Mouse (Mus musculus) frontal cortex, adult (tissue): ENCODE data around the gene Pdk1.
A peak's percentile ranks its signal among the peaks of the same experiment; 100 is the strongest.
"Not testable (repeated sequence)": the region's sequence is repeated elsewhere in the genome, so short reads cannot be mapped to it uniquely, and the experiment has no call there.

ENCODE experiments used
- ATAC-seq: cut with Nextera tagmentation; 2 replicates; pipeline ENCODE4 v1.9.2; 2017; ENCODE audit warnings: mild to moderate bottlenecking, moderate library complexity, mixed read lengths; ENCODE audit not compliant: low TSS enrichment

The Pdk1 gene

GRCm38 (mm10) chr2:71874422-71874821, 1.4 kb downstream of the Pdk1 start:
- ATAC-seq = no peak

GRCm38 (mm10) chr2:71874836-71875235, 1.8 kb downstream of the Pdk1 start:
- ATAC-seq = no peak

GRCm38 (mm10) chr2:71877865-71878264, 4.8 kb downstream of the Pdk1 start:
- ATAC-seq = no peak

GRCm38 (mm10) chr2:71878441-71878840, 5.4 kb downstream of the Pdk1 start:
- no peak for ATAC-seq

GRCm38 (mm10) chr2:71878943-71879342, 5.9 kb downstream of the Pdk1 start:
- no peak for ATAC-seq

- peak; percentile 69 for ATAC-seq
Measured at GRCm38 (mm10) chr2:71882914-71883651, 10.1 kb downstream of the Pdk1 start.

GRCm38 (mm10) chr2:71887269-71887668, 14.2 kb downstream of the Pdk1 start:
- no peak for ATAC-seq

GRCm38 (mm10) chr2:71888437-71888836, 15.4 kb downstream of the Pdk1 start:
- no peak for ATAC-seq

GRCm38 (mm10) chr2:71891536-71891935, 18.5 kb downstream of the Pdk1 start:
- ATAC-seq = no peak

GRCm38 (mm10) chr2:71892741-71893349, 19.8 kb downstream of the Pdk1 start:
- no peak for ATAC-seq

- no peak for ATAC-seq
Measured at GRCm38 (mm10) chr2:71895596-71896286, 22.7 kb downstream of the Pdk1 start.

- no peak for ATAC-seq
Measured at GRCm38 (mm10) chr2:71897420-71897819, 24.4 kb downstream of the Pdk1 start.

- ATAC-seq = no peak; the same call in 1 of the 2 replicates
Measured at GRCm38 (mm10) chr2:71898335-71898856, 25.4 kb downstream of the Pdk1 start.

- no peak for ATAC-seq
Measured at GRCm38 (mm10) chr2:71899886-71900285, 26.9 kb downstream of the Pdk1 start.

GRCm38 (mm10) chr2:71905154-71905553, 32.1 kb downstream of the Pdk1 start:
- no peak for ATAC-seq

GRCm38 (mm10) chr2:71906356-71906755, 33.3 kb downstream of the Pdk1 start:
- not testable (repeated sequence) for ATAC-seq

- peak; percentile 96 for ATAC-seq
Measured at GRCm38 (mm10) chr2:71913911-71914310, 40.9 kb downstream of the Pdk1 start.

- ATAC-seq = peak; percentile 62; the same call in 1 of the 2 replicates
Measured at GRCm38 (mm10) chr2:71919227-71919647, 46.2 kb downstream of the Pdk1 start.

- not testable (repeated sequence) for ATAC-seq
Measured at GRCm38 (mm10) chr2:71924931-71925330, 51.9 kb downstream of the Pdk1 start.

GRCm38 (mm10) chr2:71934046-71934445, 61.0 kb downstream of the Pdk1 start:
- no peak for ATAC-seq

- ATAC-seq = no peak
Measured at GRCm38 (mm10) chr2:71936711-71937110, 63.7 kb downstream of the Pdk1 start.

GRCm38 (mm10) chr2:71937649-71938308, 64.8 kb downstream of the Pdk1 start:
- ATAC-seq = no peak
